Mouse (Mus musculus): ENCODE measurements around the gene Irf3. TPM values are rescaled to one million over a fixed set of nuclear protein-coding genes. Genes with fewer than 3 reads are reported as not detected.

Irf3 gene
- polyA plus RNA-seq, 1 experiment from 2014 or later = 84.6 TPM

DNA sequence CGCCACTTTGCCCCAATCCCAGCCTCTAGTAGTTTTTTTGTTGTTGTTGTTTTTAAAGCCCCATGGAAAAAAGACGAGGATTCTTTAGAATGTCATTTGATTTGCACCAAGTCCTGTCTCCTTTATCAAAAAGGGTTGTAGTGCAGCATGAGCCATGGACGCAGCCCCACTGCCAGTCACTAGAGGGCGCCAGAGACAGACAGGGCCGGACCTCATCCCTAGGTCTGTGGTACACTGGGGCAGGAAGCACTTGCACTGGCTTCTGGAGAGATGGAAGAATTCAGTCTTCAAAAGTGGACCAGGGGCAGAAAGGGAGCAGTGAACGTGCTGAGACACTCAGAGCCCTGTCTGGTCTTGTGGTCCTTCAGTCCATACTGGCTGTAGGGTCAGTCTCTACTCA, 14.4 kb upstream of the Irf3 start:
- Histone ChIP-seq H3K36me3 (ENCODE audit: control insufficient read depth, insufficient read depth, low read length) (peaks cover 61% of the 10 kb centered on the region), H3K27ac (replicated peaks; ENCODE audit: low read depth, low read length) (no peak overlapping the region), H3K4me1 (ENCODE audit: control insufficient read depth, insufficient read depth, low read length) (peaks cover 16% of the 10 kb centered on the region), H3K27me3 (replicated peaks; ENCODE audit: control insufficient read depth, insufficient read depth, low read length) (no peaks in the 10 kb centered on the region), H3K4me2 (ENCODE audit: low read depth, low read length) (no peak overlapping the region), H3K9me3 (ENCODE audit: control insufficient read depth, low read length) (no peaks in the 10 kb centered on the region), H3K4me3 (ENCODE audit: low read depth, low read length) (no peak overlapping the region), H3K9ac (ENCODE audit: low read depth, low read length) (no peak overlapping the region)
- no peak for ATAC-seq (ENCODE audit: low read depth)
- WGBS = 31% methylated on average over 6 of the region's 6 CpGs
- peak; percentile 71 for DNase-seq (ENCODE audit: low spot score)

DNA sequence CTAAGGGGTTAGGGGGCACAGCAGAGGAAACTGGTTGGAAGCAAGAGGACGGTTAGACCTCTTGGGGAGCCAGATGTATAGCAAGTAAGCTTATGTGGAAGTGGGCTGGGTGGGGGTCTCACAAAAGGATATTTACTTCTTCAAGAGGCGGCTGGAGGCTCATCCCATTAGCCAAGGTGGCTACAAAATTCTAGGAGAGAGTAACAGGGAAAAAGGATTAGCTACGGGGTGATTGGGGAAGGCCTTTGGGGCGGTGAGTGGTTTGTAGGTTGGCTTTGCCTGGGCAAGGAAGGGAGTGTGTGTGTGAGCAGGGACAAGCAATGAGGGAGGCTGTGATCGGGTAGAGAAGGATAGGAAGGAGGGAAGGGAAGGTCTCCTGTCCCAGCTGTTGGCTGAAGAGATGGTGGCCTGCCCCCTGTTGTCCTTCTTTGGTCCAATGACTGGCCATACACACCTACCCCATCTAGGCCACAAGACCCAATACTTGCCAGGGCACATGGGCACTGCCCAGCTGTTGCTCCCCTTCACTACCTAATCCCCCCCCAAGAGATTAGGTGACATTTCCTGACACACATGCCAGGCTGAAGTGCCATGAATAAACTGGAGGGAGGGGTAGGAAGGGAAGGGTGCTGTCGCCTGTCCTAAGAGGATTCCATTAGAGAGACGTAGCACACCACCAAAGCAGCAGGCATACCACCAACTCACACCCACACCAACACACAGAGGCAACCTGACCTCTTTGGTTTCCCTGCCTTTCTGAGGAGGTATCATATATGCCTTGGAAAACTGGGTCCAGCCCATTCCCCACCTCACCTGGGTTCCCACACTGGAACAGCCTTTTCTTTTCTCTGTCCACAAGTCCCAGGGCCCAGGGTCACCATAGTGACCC, 13.3 kb upstream of the Irf3 start:
- Histone ChIP-seq H3K9me3 (ENCODE audit: control insufficient read depth, low read length) (no peaks in the 10 kb centered on the region), H3K27me3 (replicated peaks; ENCODE audit: control insufficient read depth, insufficient read depth, low read length) (no peaks in the 10 kb centered on the region), H3K9ac (ENCODE audit: low read depth, low read length) (0 out of 2 replicates have a peak overlapping the region, but pooled peaks have one; percentile 25), H3K36me3 (ENCODE audit: control insufficient read depth, insufficient read depth, low read length) (peaks cover 52% of the 10 kb centered on the region), H3K4me3 (ENCODE audit: low read depth, low read length) (peak overlapping the region; percentile 94), H3K4me2 (ENCODE audit: low read depth, low read length) (peak overlapping the region; percentile 54), H3K4me1 (ENCODE audit: control insufficient read depth, insufficient read depth, low read length) (peaks cover 19% of the 10 kb centered on the region), H3K27ac (replicated peaks; ENCODE audit: low read depth, low read length) (no peak overlapping the region; the same call in 1 of the 2 replicates)
- DNase-seq (ENCODE audit: low spot score) (no peak), ATAC-seq (ENCODE audit: low read depth) (no peak)
- WGBS = 74% methylated on average over 7 of the region's 7 CpGs

GRCm38 (mm10) chr7:44984833-44985164, 12.6 kb upstream of the Irf3 start:
- 37% methylated on average over 3 of the region's 3 CpGs for WGBS
- Histone ChIP-seq H3K27ac (replicated peaks; ENCODE audit: low read depth, low read length) (no peak overlapping the region; the same call in 1 of the 2 replicates), H3K9ac (ENCODE audit: low read depth, low read length) (peak overlapping the region; percentile 96; the same call in 1 of the 2 replicates), H3K4me2 (ENCODE audit: low read depth, low read length) (peak overlapping the region; percentile 54), H3K36me3 (ENCODE audit: control insufficient read depth, insufficient read depth, low read length) (peaks cover 50% of the 10 kb centered on the region), H3K9me3 (ENCODE audit: control insufficient read depth, low read length) (no peaks in the 10 kb centered on the region), H3K27me3 (replicated peaks; ENCODE audit: control insufficient read depth, insufficient read depth, low read length) (no peaks in the 10 kb centered on the region), H3K4me3 (ENCODE audit: low read depth, low read length) (peak overlapping the region; percentile 94), H3K4me1 (ENCODE audit: control insufficient read depth, insufficient read depth, low read length) (peaks cover 19% of the 10 kb centered on the region)
- ATAC-seq (ENCODE audit: low read depth) = no peak
- DNase-seq (ENCODE audit: low spot score) = no peak

- no peak for ATAC-seq (ENCODE audit: low read depth)
- Histone ChIP-seq H3K36me3 (ENCODE audit: control insufficient read depth, insufficient read depth, low read length) (peaks cover 49% of the 10 kb centered on the region), H3K4me3 (ENCODE audit: low read depth, low read length) (peak overlapping the region; percentile 94), H3K27me3 (replicated peaks; ENCODE audit: control insufficient read depth, insufficient read depth, low read length) (no peaks in the 10 kb centered on the region), H3K4me2 (ENCODE audit: low read depth, low read length) (peak overlapping the region; percentile 54), H3K27ac (replicated peaks; ENCODE audit: low read depth, low read length) (peak overlapping the region; percentile 95), H3K9ac (ENCODE audit: low read depth, low read length) (peak overlapping the region; percentile 96), H3K4me1 (ENCODE audit: control insufficient read depth, insufficient read depth, low read length) (peaks cover 19% of the 10 kb centered on the region), H3K9me3 (ENCODE audit: control insufficient read depth, low read length) (no peaks in the 10 kb centered on the region)
- peak; percentile 84 for DNase-seq (ENCODE audit: low spot score)
- under 1% methylated on average over 22 of the region's 45 CpGs for WGBS
These were observed 11.8 kb upstream of the Irf3 start for GRCm38 (mm10) chr7:44985595-44986191.

DNA sequence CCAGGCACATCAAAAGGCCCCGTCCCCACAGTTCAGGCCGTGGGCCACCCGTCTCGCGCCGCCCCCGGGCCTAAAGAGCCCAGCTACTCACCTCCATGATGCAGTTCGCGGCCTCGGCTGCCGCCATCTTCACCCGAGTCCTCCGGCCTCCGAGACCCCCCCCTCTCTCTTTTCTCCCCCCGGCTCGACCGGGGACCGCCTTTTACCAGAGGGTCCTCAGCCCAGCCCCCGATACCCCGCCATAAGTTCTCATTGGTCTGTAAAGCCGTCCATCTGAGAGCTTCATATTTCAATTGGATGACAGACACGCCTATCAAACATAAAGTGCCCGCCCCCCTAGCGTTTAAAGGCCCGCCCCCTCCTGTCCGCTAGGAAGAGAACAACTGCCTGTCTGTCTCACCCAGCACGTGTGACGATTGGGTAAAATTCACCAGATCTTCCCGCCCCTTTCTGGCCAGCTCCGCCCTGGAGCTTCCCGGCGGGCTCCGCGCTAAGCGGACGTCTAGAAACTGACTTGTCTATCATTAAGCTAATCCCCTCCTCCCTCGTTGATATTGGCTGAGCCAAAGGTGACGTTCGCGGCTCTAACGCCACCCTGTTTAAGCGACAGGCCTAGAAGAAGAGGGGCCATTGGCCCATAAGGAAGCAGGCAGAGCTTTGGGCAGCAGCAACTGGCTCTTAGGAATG, 11.1 kb upstream of the Irf3 start, which contains the start of gene Prmt1:
TSS of gene Prmt1 (minus strand) at position 377 of the 687 bp plus-strand sequence.
- peaks cover 19% of the 10 kb centered on the region for H3K4me1 ChIP-seq (ENCODE audit: control insufficient read depth, insufficient read depth, low read length)
- peak within 1 kb of the TSS; percentile 96 for H3K9ac ChIP-seq (ENCODE audit: low read depth, low read length)
- peaks cover 49% of the 10 kb centered on the region for H3K36me3 ChIP-seq (ENCODE audit: control insufficient read depth, insufficient read depth, low read length)
- peak within 1 kb of the TSS; percentile 75 for H3K4me2 ChIP-seq (ENCODE audit: low read depth, low read length)
- peak; percentile 96 for ATAC-seq (ENCODE audit: low read depth)
- H3K9me3 ChIP-seq (ENCODE audit: control insufficient read depth, low read length) = no peaks in the 10 kb centered on the region
- peak; percentile 100 for DNase-seq (ENCODE audit: low spot score)
- under 1% methylated on average over 37 of the region's 42 CpGs for WGBS
- no peaks in the 10 kb centered on the region for H3K27me3 ChIP-seq (replicated peaks; ENCODE audit: control insufficient read depth, insufficient read depth, low read length)
- H3K27ac ChIP-seq (replicated peaks; ENCODE audit: low read depth, low read length) = peak within 1 kb of the TSS; percentile 95
- H3K4me3 ChIP-seq (ENCODE audit: low read depth, low read length) = peak within 1 kb of the TSS; percentile 94

DNA sequence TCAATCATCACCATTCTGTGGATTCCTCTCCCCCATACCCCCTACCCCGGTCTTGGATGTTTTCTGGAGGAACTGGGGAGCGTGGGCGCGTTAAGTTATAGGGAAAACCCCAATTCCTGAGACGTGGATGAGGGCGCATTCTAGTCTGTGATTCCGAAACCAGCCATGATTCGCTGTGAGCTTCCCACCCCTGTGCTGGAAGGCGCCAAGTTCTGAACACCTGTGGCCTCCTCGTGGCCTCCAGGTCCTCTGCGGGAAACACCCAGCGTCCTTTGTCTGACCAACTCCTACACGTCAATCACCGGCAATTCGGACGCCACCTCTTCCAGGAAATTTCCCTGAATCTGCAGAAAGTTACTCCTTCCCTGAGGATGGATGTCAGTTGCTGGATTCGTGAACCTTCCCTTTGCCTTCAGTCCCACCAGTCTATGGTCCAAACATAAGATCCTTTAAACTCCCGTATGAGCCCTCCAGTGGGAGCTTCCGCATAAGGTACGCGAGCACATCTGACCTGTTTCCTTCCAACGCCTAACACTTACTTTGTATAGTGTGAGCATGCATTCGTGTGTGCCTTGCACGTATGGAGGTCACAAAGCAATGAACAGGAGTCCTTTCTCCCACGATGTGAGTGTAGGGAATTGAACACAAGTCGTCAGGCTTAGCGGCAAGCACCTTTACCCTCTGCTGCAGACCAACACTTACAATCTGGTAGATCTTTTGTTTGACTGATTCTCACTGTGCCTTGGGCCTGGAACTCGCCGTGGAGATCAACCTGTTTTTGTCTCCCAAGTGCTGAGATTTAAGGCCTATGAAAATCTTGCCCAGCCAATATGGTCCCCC, 10.3 kb upstream of the Irf3 start:
- DNase-seq (ENCODE audit: low spot score) (no peak), ATAC-seq (ENCODE audit: low read depth) (peak; percentile 16)
- WGBS = under 1% methylated on average over 29 of the region's 29 CpGs

DNA sequence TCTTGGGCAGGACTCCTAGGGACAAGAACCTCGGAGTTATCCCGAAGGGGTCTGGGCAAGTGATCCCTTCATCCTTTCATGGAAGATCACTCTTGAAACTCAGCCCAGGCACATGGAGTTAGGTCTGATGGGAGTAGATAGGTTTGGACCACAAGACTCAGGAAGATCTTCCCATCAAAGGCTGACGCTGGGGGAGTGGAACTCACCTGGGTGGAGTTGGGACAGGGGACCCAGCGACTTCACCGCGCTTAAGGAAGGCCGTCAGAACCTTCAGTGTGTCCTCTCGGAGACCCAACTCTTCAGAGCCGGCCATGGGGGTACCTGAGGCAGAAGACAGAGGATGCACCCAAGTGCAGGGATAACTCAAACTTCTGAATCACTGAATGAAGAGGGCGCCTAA, 776 bp upstream of the Irf3 start:
- H3K36me3 ChIP-seq (ENCODE audit: control insufficient read depth, insufficient read depth, low read length) = peaks cover 66% of the 10 kb centered on the region
- peak overlapping the region; percentile 63 for H3K4me3 ChIP-seq (ENCODE audit: low read depth, low read length)
- peak overlapping the region; percentile 90 for H3K27ac ChIP-seq (replicated peaks; ENCODE audit: low read depth, low read length)
- no peak for ATAC-seq (ENCODE audit: low read depth)
- H3K9ac ChIP-seq (ENCODE audit: low read depth, low read length) = peak overlapping the region; percentile 87
- DNase-seq (ENCODE audit: low spot score) = no peak
- WGBS = 17% methylated on average over 10 of the region's 10 CpGs
- no peaks in the 10 kb centered on the region for H3K27me3 ChIP-seq (replicated peaks; ENCODE audit: control insufficient read depth, insufficient read depth, low read length)
- peak overlapping the region; percentile 95 for H3K4me2 ChIP-seq (ENCODE audit: low read depth, low read length)
- H3K4me1 ChIP-seq (ENCODE audit: control insufficient read depth, insufficient read depth, low read length) = peaks cover 11% of the 10 kb centered on the region
- no peaks in the 10 kb centered on the region for H3K9me3 ChIP-seq (ENCODE audit: control insufficient read depth, low read length)

More for the DNA sequence above, 10.3 kb upstream of the Irf3 start:
- H3K4me1 ChIP-seq (ENCODE audit: control insufficient read depth, insufficient read depth, low read length) = peaks cover 19% of the 10 kb centered on the region
- peak overlapping the region; percentile 95 for H3K27ac ChIP-seq (replicated peaks; ENCODE audit: low read depth, low read length)
- no peaks in the 10 kb centered on the region for H3K9me3 ChIP-seq (ENCODE audit: control insufficient read depth, low read length)
- peak overlapping the region; percentile 94 for H3K4me3 ChIP-seq (ENCODE audit: low read depth, low read length)
- no peaks in the 10 kb centered on the region for H3K27me3 ChIP-seq (replicated peaks; ENCODE audit: control insufficient read depth, insufficient read depth, low read length)
- H3K36me3 ChIP-seq (ENCODE audit: control insufficient read depth, insufficient read depth, low read length) = peaks cover 49% of the 10 kb centered on the region
- peak overlapping the region; percentile 77 for H3K9ac ChIP-seq (ENCODE audit: low read depth, low read length)
- H3K4me2 ChIP-seq (ENCODE audit: low read depth, low read length) = peak overlapping the region; percentile 75
